Mouse (Mus musculus): ENCODE measurements around the gene Abcd4. TPM values are rescaled to one million over a fixed set of nuclear protein-coding genes. Genes with fewer than 3 reads are reported as not detected.

Abcd4 gene
- polyA plus RNA-seq, 1 experiment from 2014 or later, result 8.7 TPM

GRCm38 (mm10) chr12:84581285-84581684 is 35.9 kb downstream of the Abcd4 start:
- Histone ChIP-seq H3K9me3 (ENCODE audit: control insufficient read depth, low read length) (no peaks in the 10 kb centered on the region), H3K4me1 (ENCODE audit: control insufficient read depth, insufficient read depth, low read length) (no peaks in the 10 kb centered on the region), H3K27me3 (ENCODE audit: control insufficient read depth, insufficient read depth, low read length) (no peaks in the 10 kb centered on the region), H3K4me3 (replicated peaks; ENCODE audit: low read depth, low read length) (no peak overlapping the region), H3K9ac (replicated peaks; ENCODE audit: low read length) (no peak overlapping the region), H3K27ac (replicated peaks; ENCODE audit: low read depth, low read length) (no peak overlapping the region), H3K4me2 (ENCODE audit: low read length) (no peak overlapping the region), H3K36me3 (ENCODE audit: control insufficient read depth, insufficient read depth, low read length) (no peaks in the 10 kb centered on the region)
- no peak for ATAC-seq (ENCODE audit: low FRiP score, low TSS enrichment)
- DNase-seq, result no peak
- WGBS, result 88% methylated on average over 2 of the region's 2 CpGs

- peaks cover 9% of the 10 kb centered on the region for H3K27me3 ChIP-seq (ENCODE audit: control insufficient read depth, insufficient read depth, low read length)
These were observed 38.8 kb downstream of the Abcd4 start for GRCm38 (mm10) chr12:84578440-84578770.

DNA sequence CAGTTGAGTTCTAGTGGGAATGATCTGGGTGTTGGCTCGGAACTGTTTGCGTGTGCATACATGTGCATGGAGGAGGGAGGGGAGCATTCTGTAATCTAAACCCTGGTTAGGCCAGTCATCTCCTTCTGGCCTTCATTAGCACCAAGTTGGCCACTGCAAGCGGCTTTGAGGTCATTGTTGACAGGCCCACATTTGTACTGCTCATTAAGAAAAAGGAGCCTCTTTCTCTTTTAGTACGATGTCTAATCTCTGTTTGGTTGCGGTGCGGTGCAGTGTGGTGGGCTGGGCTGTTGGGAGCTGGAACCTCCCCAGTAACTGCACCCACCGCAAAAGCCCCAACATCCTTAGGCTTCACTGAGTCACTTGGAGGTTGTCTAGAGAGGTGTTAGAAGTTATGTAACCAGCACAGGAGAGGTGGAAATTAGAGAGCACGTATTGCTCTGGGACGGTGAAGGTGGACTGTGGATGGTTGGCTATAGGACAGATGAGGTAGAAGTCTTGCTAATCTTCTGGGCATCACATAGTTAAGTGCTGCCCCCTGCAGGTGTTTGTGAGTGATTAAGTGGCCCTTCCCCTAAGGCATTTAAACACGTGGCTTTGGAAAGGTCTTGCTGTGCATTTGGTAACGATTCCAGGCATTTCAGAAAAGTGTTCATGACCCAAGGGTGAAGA is 39.3 kb downstream of the Abcd4 start:
- Histone ChIP-seq H3K4me2 (ENCODE audit: low read length) (no peak overlapping the region), H3K27me3 (ENCODE audit: control insufficient read depth, insufficient read depth, low read length) (peaks cover 14% of the 10 kb centered on the region), H3K9ac (replicated peaks; ENCODE audit: low read length) (no peak overlapping the region), H3K4me1 (ENCODE audit: control insufficient read depth, insufficient read depth, low read length) (no peaks in the 10 kb centered on the region), H3K9me3 (ENCODE audit: control insufficient read depth, low read length) (no peaks in the 10 kb centered on the region), H3K36me3 (ENCODE audit: control insufficient read depth, insufficient read depth, low read length) (no peaks in the 10 kb centered on the region), H3K27ac (replicated peaks; ENCODE audit: low read depth, low read length) (no peak overlapping the region), H3K4me3 (replicated peaks; ENCODE audit: low read depth, low read length) (no peak overlapping the region)
- WGBS, result 79% methylated on average over 11 of the region's 11 CpGs
- ATAC-seq (ENCODE audit: low FRiP score, low TSS enrichment), result no peak
- peak; percentile 42 for DNase-seq

More at GRCm38 (mm10) chr12:84578440-84578770, 38.8 kb downstream of the Abcd4 start:
- H3K9me3 ChIP-seq (ENCODE audit: control insufficient read depth, low read length), result no peaks in the 10 kb centered on the region
- no peak overlapping the region for H3K4me3 ChIP-seq (replicated peaks; ENCODE audit: low read depth, low read length)
- H3K4me1 ChIP-seq (ENCODE audit: control insufficient read depth, insufficient read depth, low read length), result no peaks in the 10 kb centered on the region
- DNase-seq (peak; percentile 15), ATAC-seq (ENCODE audit: low FRiP score, low TSS enrichment) (no peak)
- H3K27ac ChIP-seq (replicated peaks; ENCODE audit: low read depth, low read length), result no peak overlapping the region
- no peak overlapping the region for H3K9ac ChIP-seq (replicated peaks; ENCODE audit: low read length)
- 34% methylated on average over 5 of the region's 5 CpGs for whole genome bisulfite sequencing
- H3K36me3 ChIP-seq (ENCODE audit: control insufficient read depth, insufficient read depth, low read length), result no peaks in the 10 kb centered on the region
- no peak overlapping the region for H3K4me2 ChIP-seq (ENCODE audit: low read length)

DNA sequence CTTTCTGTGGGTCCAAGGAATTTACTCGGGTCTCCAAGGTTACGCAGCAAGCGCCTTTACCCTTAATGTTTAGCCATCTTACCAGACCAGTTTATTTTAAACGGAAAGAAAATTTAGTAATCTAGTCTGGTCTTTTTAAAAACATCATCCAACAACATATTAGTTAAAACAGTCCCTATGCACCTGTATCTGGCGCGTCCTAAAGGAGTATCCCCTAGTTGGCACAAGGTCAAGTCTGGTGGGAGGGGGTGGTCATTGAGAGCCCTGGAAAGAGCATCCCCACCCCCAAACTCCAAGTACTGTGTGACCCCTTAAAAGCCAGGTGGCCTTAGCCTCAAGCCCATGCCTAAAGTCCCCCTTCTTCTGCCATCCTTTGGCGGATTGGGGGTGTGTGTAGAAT is 44.1 kb downstream of the Abcd4 start:
- ATAC-seq (ENCODE audit: low FRiP score, low TSS enrichment) (no peak), DNase-seq (no peak)
- no peak overlapping the region for H3K27ac ChIP-seq (replicated peaks; ENCODE audit: low read depth, low read length)
- no peaks in the 10 kb centered on the region; the same call in 1 of the 2 replicates for H3K4me1 ChIP-seq (ENCODE audit: control insufficient read depth, insufficient read depth, low read length)
- H3K4me3 ChIP-seq (replicated peaks; ENCODE audit: low read depth, low read length), result no peak overlapping the region
- no peaks in the 10 kb centered on the region for H3K36me3 ChIP-seq (ENCODE audit: control insufficient read depth, insufficient read depth, low read length)
- no peaks in the 10 kb centered on the region for H3K9me3 ChIP-seq (ENCODE audit: control insufficient read depth, low read length)
- H3K4me2 ChIP-seq (ENCODE audit: low read length), result no peak overlapping the region
- no peak overlapping the region for H3K9ac ChIP-seq (replicated peaks; ENCODE audit: low read length)
- peaks cover 59% of the 10 kb centered on the region for H3K27me3 ChIP-seq (ENCODE audit: control insufficient read depth, insufficient read depth, low read length)
- 16% methylated on average over 7 of the region's 7 CpGs for WGBS

- no peak overlapping the region for H3K4me2 ChIP-seq (ENCODE audit: low read length)
- 2% methylated on average over 7 of the region's 7 CpGs for WGBS
- no peak overlapping the region for H3K4me3 ChIP-seq (replicated peaks; ENCODE audit: low read depth, low read length)
- peaks cover 67% of the 10 kb centered on the region for H3K27me3 ChIP-seq (ENCODE audit: control insufficient read depth, insufficient read depth, low read length)
- ATAC-seq (ENCODE audit: low FRiP score, low TSS enrichment) (no peak), DNase-seq (no peak)
- no peaks in the 10 kb centered on the region; the same call in 1 of the 2 replicates for H3K4me1 ChIP-seq (ENCODE audit: control insufficient read depth, insufficient read depth, low read length)
- no peaks in the 10 kb centered on the region for H3K9me3 ChIP-seq (ENCODE audit: control insufficient read depth, low read length)
- no peak overlapping the region for H3K27ac ChIP-seq (replicated peaks; ENCODE audit: low read depth, low read length)
- no peaks in the 10 kb centered on the region for H3K36me3 ChIP-seq (ENCODE audit: control insufficient read depth, insufficient read depth, low read length)
- no peak overlapping the region for H3K9ac ChIP-seq (replicated peaks; ENCODE audit: low read length)
These were observed 44.9 kb downstream of the Abcd4 start for GRCm38 (mm10) chr12:84572341-84572720.

- Histone ChIP-seq H3K27me3 (ENCODE audit: control insufficient read depth, insufficient read depth, low read length) (peaks cover 72% of the 10 kb centered on the region), H3K4me3 (replicated peaks; ENCODE audit: low read depth, low read length) (no peak overlapping the region), H3K9me3 (ENCODE audit: control insufficient read depth, low read length) (no peaks in the 10 kb centered on the region), H3K36me3 (ENCODE audit: control insufficient read depth, insufficient read depth, low read length) (no peaks in the 10 kb centered on the region), H3K4me2 (ENCODE audit: low read length) (peak overlapping the region; percentile 0; the same call in 1 of the 2 replicates), H3K9ac (replicated peaks; ENCODE audit: low read length) (no peak overlapping the region; the same call in 1 of the 2 replicates), H3K4me1 (ENCODE audit: control insufficient read depth, insufficient read depth, low read length) (no peaks in the 10 kb centered on the region; the same call in 1 of the 2 replicates), H3K27ac (replicated peaks; ENCODE audit: low read depth, low read length) (no peak overlapping the region)
- DNase-seq (peak; percentile 42), ATAC-seq (ENCODE audit: low FRiP score, low TSS enrichment) (no peak)
- 2% methylated on average over 43 of the region's 43 CpGs for WGBS
These were observed 45.5 kb downstream of the Abcd4 start for GRCm38 (mm10) chr12:84571466-84572340.

DNA sequence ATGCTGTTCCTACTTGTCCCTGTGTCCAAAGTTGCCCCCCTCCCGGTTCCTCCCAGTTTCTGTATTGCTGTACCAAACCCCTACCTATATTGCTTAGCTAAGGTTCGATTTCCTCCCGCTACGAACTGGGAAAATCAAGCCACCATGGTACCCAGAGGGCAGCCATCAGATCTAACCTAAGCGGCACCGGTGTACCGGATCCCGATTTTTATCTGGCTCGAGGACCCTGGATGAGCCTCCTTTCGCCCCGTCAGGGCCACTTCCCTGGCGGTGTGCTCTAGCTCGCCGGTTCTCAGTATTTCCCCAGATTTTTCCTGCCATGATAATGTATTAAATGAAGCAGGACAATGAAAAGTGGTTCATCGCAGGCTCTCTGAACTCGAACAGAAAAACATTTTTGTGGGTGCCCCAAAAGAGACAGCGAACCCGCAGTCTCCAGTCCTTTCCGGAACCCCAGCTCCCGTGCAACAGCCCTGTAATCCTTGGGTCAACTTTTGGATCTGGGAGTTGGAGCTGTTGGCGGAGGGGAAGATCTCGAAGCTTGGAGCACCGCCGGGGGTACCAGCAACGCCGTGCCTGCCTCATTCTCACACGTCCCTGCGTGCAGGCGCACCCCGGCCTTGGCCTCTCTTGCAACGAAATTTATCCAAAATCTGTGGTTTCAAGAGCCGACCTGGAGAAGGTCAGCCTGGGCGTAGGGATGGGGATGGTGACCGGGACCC is 46.4 kb downstream of the Abcd4 start:
- ATAC-seq (ENCODE audit: low FRiP score, low TSS enrichment) (no peak), DNase-seq (peak; percentile 50)
- Histone ChIP-seq H3K27ac (replicated peaks; ENCODE audit: low read depth, low read length) (no peak overlapping the region), H3K9me3 (ENCODE audit: control insufficient read depth, low read length) (no peaks in the 10 kb centered on the region), H3K36me3 (ENCODE audit: control insufficient read depth, insufficient read depth, low read length) (no peaks in the 10 kb centered on the region), H3K9ac (replicated peaks; ENCODE audit: low read length) (no peak overlapping the region; the same call in 1 of the 2 replicates), H3K4me3 (replicated peaks; ENCODE audit: low read depth, low read length) (no peak overlapping the region), H3K4me2 (ENCODE audit: low read length) (peak overlapping the region; percentile 0; the same call in 1 of the 2 replicates), H3K27me3 (ENCODE audit: control insufficient read depth, insufficient read depth, low read length) (peaks cover 72% of the 10 kb centered on the region), H3K4me1 (ENCODE audit: control insufficient read depth, insufficient read depth, low read length) (no peaks in the 10 kb centered on the region; the same call in 1 of the 2 replicates)
- 2% methylated on average over 34 of the region's 34 CpGs for whole genome bisulfite sequencing

DNA sequence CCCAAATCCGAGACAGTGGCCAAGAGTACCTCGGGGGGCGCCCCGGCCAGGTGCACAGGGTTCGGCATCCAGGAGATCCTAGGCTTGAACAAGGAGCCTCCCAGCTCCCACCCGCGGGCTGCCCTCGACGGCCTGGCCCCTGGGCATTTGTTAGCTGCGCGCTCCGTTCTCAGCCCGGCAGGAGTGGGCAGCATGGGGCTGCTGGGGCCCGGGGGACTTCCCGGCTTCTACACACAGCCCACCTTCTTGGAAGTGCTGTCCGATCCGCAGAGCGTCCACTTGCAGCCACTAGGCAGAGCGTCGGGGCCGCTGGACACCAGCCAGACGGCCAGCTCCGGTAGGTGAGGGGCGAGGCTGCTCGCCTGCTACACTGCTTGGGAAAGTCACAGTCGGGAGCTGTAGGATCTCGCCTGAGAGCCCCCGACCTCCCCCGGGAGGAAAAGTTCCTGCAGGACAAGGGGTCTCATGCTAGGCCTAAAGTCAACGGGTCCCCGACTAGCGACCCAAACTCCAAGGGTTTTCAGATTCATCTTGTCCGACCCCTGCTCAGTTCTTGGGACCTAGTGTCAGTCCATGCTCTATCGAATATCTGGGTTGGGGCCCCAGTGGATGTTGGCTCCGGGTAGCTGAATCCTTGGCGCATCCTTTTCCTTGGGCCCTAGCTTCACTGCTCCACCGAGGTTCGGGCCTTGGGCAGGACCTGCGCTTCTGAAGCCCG is 47.1 kb downstream of the Abcd4 start:
- DNase-seq (peak; percentile 37), ATAC-seq (ENCODE audit: low FRiP score, low TSS enrichment) (no peak)
- Histone ChIP-seq H3K27me3 (ENCODE audit: control insufficient read depth, insufficient read depth, low read length) (peaks cover 72% of the 10 kb centered on the region), H3K9me3 (ENCODE audit: control insufficient read depth, low read length) (no peaks in the 10 kb centered on the region), H3K4me1 (ENCODE audit: control insufficient read depth, insufficient read depth, low read length) (no peaks in the 10 kb centered on the region; the same call in 1 of the 2 replicates), H3K4me3 (replicated peaks; ENCODE audit: low read depth, low read length) (no peak overlapping the region), H3K4me2 (ENCODE audit: low read length) (no peak overlapping the region; the same call in 1 of the 2 replicates), H3K9ac (replicated peaks; ENCODE audit: low read length) (no peak overlapping the region), H3K27ac (replicated peaks; ENCODE audit: low read depth, low read length) (no peak overlapping the region), H3K36me3 (ENCODE audit: control insufficient read depth, insufficient read depth, low read length) (no peaks in the 10 kb centered on the region)
- WGBS, result under 1% methylated on average over 40 of the region's 40 CpGs
